Mouse (Mus musculus) inflammation-experienced regulatory T-cells, adult 6 months (primary cell): ENCODE measurements around the gene Zgpat. TPM values are rescaled to one million over a fixed set of nuclear protein-coding genes. Genes with fewer than 3 reads are reported as not detected.

Experiments used
- polyA plus RNA-seq, 3 experiments: library from polyadenylated mRNA; unstranded; fragments of 100-300 nt; shearing (Covaris generic); gene quantifications; one replicate each; pipeline ENCODE4 v1.2.1; 2017

The Zgpat gene
- polyA plus RNA-seq, 3 experiments from 2014 or later, result 18.5 to 21.8 (median 20.9) TPM

Other genes with a start within 250 kb of the Zgpat start
- under 1 TPM in 1 of 3 experiments, not detected in 2; 0.19 TPM for gene Kcnq2, start 229.6 kb upstream of the Zgpat start, polyA plus RNA-seq
- not detected for gene Eef1a2, start 207.9 kb upstream of the Zgpat start, polyA plus RNA-seq
- gene Ppdpf, start 177.7 kb upstream of the Zgpat start, polyA plus RNA-seq, result 100 to 1,000 TPM; 128 to 152 (median 146) TPM
- under 1 TPM in 1 of 3 experiments, not detected in 2; 0.09 TPM for gene Ptk6, start 162.1 kb upstream of the Zgpat start, polyA plus RNA-seq
- gene Srms, start 151.7 kb upstream of the Zgpat start, polyA plus RNA-seq, result under 1 TPM in 2 of 3 experiments, not detected in 1; 0.19 to 0.35 TPM
- 1 to 10 TPM in 1 of 3 experiments, under 1 TPM in 2; 0.34 to 1.6 (median 0.53) TPM for gene Fndc11, start 144.9 kb upstream of the Zgpat start, polyA plus RNA-seq
- gene Helz2, start 122.9 kb upstream of the Zgpat start, polyA plus RNA-seq, result 10 to 100 TPM; 15.5 to 19.9 (median 17.9) TPM
- 10 to 100 TPM in 2 of 3 experiments, 1 to 10 TPM in 1; 9.1 to 12.8 (median 11.0) TPM for gene Gmeb2, start 76.9 kb upstream of the Zgpat start, polyA plus RNA-seq
- not detected for gene Stmn3, start 50.4 kb upstream of the Zgpat start, polyA plus RNA-seq
- 10 to 100 TPM; 31.4 to 34.5 (median 32.2) TPM for gene Rtel1, start 45.2 kb upstream of the Zgpat start, polyA plus RNA-seq
- gene Arfrp1, start 476 bp downstream of the Zgpat start, polyA plus RNA-seq, result 10 to 100 TPM; 60.4 to 69.3 (median 60.4) TPM
- gene Lime1, start 15.2 kb downstream of the Zgpat start, polyA plus RNA-seq, result 100 to 1,000 TPM; 340 to 573 (median 348) TPM
- gene Zbtb46, start 94.5 kb downstream of the Zgpat start, polyA plus RNA-seq, result 1 to 10 TPM; 3.6 to 4.3 (median 3.7) TPM
- gene Abhd16b, start 128.3 kb downstream of the Zgpat start, polyA plus RNA-seq, result not detected
- 100 to 1,000 TPM in 2 of 3 experiments, 10 to 100 TPM in 1; 89.9 to 113 (median 102) TPM for gene Tpd52l2, start 132.2 kb downstream of the Zgpat start, polyA plus RNA-seq
- gene Dnajc5, start 155.6 kb downstream of the Zgpat start, polyA plus RNA-seq, result 10 to 100 TPM; 37.5 to 41.7 (median 39.3) TPM
- 100 to 1,000 TPM; 108 to 199 (median 172) TPM for gene Uckl1, start 220.0 kb downstream of the Zgpat start, polyA plus RNA-seq
- gene Prpf6, start 226.9 kb downstream of the Zgpat start, polyA plus RNA-seq, result 10 to 100 TPM; 57.4 to 96.0 (median 81.2) TPM
- gene Zfp512b, start 227.9 kb downstream of the Zgpat start, polyA plus RNA-seq, result 10 to 100 TPM; 11.6 to 43.1 (median 25.3) TPM
- gene Samd10, start 234.3 kb downstream of the Zgpat start, polyA plus RNA-seq, result 10 to 100 TPM in 2 of 3 experiments, 1 to 10 TPM in 1; 9.4 to 14.3 (median 10.4) TPM